Mouse (Mus musculus): ENCODE measurements around the gene Ube2e2.

The Ube2e2 gene

DNA sequence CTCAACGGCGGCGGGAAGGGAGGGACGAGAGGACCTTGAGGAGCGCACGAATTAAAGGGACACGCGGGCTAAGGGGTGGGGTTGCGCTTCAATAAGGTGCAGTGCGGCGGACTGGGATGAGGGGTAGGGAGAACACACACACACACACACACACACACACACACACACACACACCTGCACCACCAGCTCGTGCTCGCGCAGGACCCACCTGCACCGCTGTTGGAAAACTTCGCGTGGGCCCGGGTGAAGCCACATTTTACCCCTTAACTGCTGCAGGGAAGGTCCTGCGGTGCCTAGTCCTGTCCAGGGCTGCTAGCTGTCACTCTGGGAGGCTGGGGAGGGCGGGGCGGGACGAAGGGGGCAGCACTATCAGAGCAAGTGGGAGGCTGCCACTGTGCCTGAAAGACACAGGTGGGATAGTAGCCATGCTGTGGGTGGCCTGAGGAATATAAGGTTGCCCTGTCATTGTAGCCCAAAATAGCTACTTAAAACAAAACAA, at the start of gene Ube2e2:
TSS of gene Ube2e2 (minus strand) at position 321 of the 499 bp plus-strand sequence.
- DNase-seq (ENCODE audit: low spot score): no peak

DNA sequence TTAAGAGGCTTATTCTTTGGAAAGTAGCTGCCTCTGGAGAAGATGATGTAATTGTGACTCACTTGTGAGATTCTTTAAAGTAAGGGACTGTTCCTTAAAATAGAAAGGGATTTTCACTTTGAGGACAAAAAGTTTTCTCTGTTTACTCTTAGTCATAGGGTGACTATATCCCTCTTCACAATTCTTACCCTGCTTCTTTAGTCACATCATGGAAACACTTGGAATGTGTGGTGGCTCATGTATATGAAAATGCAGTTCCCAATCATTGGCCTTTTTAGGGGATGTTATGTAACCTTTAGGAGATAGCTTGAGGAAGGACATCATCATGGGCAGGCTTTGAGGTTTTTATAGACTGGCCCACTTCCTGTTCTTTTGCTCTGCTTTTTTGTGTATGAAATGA, 46.0 kb upstream of the Ube2e2 start:
- no peak for DNase-seq (ENCODE audit: low spot score)

DNA sequence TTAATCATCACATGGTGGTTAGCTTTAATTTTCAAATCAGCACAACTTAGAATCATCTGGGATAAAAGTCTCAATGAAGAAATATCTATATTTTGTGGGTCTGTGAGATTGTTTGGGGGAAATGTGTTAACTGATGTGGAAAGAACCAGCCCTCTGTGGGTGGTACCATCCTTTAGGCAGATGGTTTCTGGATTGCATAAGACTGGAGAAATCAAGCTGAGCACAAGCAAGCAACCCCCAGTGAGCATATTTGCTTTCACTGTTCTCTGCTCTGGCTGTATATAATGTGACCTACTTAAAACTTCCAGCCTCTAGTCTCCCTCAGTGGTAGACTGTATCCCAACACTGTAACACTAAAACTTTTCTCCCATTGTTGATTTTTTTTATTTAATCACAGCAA, 9.5 kb upstream of the Ube2e2 start:
- DNase-seq (ENCODE audit: low spot score): no peak

DNA sequence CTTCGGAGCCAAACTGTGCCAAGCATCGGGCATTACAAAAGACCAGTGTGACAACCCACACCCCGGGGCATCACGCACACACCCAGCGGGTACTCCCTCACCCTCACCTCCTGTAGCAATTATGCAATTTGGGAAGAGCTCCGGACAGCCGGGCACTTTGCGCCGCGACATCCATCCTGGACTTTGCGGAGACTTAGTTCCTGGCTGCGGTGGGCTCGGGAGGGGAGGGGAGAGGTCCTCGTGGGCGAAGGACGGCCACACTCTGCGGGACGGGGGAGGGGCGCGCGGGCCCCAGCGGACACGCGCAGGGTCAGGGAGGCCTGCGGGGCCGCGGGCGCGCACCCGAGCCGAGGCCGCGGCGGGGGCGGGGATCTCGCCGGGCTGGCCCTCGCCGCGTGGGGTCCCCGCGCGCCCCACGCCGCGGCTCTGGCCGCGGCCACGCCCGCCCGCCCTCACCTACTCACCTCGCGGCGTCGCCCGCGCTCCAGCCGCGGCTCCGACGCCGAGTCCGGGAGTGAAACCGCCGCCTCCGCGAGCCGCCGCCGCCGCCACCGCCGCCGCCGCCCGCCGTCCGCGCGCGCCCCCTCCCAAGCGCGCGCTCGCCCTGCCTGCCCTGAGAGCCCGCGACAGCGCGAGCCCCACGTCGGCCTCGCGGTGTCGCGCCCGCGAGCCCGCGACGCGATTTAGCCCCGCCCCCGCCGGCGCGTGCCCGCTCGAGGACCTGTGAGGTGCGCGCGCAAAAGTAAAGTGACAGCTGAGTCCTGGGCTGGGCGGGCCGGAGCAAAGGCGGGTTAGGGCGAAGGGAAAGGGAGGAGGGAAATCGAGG, 733 bp downstream of the Ube2e2 start:
- DNase-seq (ENCODE audit: low spot score): peak; percentile 78

GRCm38 (mm10) chr14:18889571-18889970, 4.5 kb downstream of the Ube2e2 start:
- no peak for DNase-seq (ENCODE audit: low spot score)

GRCm38 (mm10) chr14:18882493-18882892, 11.6 kb downstream of the Ube2e2 start:
- DNase-seq (ENCODE audit: low spot score): no peak

- DNase-seq (ENCODE audit: low spot score): no peak
Measured at GRCm38 (mm10) chr14:18870716-18871115, 23.4 kb downstream of the Ube2e2 start.

DNA sequence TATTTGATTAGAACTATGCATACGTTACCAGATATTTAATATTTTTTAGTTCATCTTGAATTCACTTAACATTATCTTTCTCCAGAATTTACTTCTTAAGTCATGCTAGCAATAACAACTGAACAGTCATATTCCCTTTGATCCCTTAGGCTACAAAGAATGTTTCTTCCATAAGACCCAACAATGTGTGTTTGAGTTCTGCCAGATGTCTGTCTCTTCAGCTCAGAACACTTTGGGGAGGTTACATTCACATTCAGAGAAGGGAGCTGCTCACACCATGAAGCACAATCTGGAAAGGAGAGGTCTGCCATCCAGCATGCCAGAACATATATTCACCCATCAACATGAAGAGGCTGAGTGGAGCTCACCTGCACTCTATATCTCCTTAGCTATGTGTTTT, 65.4 kb downstream of the Ube2e2 start:
- no peak for DNase-seq (ENCODE audit: low spot score)

DNA sequence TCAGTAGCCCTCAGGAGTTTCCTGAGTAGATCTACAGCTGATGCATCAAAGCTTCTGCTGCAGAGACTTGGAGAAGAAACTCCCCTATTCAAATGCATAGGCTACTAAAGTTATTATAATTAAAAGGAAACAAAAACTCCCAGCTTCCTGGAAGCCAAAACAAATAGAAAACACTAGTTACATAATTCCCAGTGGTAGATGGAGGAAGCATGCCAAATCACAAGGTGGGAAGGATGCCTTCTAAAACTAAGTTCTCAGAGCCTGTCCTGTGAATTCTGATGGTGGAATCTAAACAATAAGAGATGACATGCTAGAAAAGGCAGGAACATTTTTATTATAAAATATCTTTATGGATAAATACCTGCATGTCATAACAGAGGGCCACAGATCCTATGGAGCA, 67.3 kb downstream of the Ube2e2 start:
- DNase-seq (ENCODE audit: low spot score): no peak

GRCm38 (mm10) chr14:18820713-18821112, 73.4 kb downstream of the Ube2e2 start:
- no peak for DNase-seq (ENCODE audit: low spot score)

- DNase-seq (ENCODE audit: low spot score): no peak
Measured at GRCm38 (mm10) chr14:18796857-18797256, 97.2 kb downstream of the Ube2e2 start.

GRCm38 (mm10) chr14:18795787-18796186, 98.3 kb downstream of the Ube2e2 start:
- no peak for DNase-seq (ENCODE audit: low spot score)

- no peak for DNase-seq (ENCODE audit: low spot score)
Measured at GRCm38 (mm10) chr14:18778993-18779675, 114.9 kb downstream of the Ube2e2 start.

GRCm38 (mm10) chr14:18778241-18778640, 115.8 kb downstream of the Ube2e2 start:
- no peak for DNase-seq (ENCODE audit: low spot score)

DNA sequence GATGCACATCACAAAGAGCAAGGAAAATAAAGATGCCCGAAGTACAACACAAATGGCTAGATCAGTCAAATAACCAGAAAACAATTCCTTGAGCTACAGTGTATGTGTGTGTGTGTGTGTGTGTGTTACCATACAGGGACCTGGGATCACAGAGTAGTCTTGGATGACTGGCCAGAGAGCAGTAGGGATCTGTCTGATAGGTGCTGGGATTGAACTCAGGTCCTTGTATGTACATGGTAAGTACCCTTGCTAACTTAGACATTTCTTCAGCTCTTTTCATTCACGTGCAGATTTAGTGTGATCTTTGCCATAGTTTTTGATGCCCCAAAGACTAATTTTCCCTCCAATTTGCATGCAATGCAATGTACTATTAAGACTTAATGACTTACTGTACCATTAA, 117.9 kb downstream of the Ube2e2 start:
- no peak for DNase-seq (ENCODE audit: low spot score)

DNA sequence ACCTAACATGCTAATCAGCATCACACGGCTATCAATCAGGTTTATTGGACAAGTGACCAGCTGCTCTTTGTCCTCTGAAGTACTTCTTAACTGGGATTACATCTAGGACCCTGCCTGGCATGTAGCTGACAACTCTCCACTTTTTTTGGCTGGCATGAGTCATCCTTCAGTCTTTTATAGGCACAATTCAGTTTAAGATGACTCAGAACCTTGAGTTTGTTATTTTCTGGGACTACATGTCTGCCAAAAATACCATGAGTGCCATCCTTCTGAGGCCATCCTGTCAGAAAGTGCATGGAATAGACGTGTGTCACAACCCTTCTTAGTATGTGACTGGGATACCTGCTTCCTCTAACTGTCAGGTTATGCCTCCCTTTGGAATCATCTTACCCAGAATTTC, 120.3 kb downstream of the Ube2e2 start:
- no peak for DNase-seq (ENCODE audit: low spot score)

GRCm38 (mm10) chr14:18759601-18760356, 134.3 kb downstream of the Ube2e2 start:
- no peak for DNase-seq (ENCODE audit: low spot score)

GRCm38 (mm10) chr14:18758595-18759532, 135.2 kb downstream of the Ube2e2 start:
- no peak for DNase-seq (ENCODE audit: low spot score)

GRCm38 (mm10) chr14:18758003-18758402, 136.1 kb downstream of the Ube2e2 start:
- no peak for DNase-seq (ENCODE audit: low spot score)

DNA sequence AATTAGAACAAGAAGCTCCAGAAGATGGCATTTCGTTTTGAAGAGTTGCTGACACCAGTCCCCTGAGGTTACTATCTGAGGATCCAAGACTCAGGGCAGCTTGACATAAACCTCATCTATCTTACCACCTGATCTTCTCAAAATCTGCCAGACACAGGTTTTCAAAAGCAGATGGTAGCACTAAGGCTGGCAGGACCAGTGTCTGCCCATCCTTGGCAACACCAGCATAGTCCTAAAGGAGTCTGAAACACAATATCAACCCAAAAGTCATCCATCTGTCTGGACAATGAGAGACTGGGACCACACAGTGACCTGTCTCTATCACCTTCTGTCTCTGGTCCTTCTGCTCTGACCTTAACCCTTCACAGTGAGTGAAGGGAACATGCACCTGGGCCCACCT, 138.7 kb downstream of the Ube2e2 start:
- no peak for DNase-seq (ENCODE audit: low spot score)

DNA sequence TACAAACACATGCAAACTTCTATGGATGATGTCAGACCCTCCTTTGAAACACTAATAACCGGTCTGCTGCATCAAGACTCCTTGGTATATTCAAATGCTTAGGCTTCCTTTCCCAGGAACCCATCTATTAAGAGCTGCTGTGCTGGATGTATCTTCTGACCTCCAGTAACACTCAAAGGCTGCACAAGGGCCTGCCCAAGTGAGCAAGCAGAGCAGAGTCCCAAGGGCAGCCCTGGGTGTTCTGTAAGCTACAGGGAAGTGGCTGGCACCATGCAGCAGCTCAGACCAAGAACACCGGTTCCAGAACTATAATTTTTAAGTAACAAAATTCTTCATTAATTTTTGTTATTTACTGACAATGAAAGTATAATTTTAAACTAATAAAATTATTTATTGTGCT, 139.5 kb downstream of the Ube2e2 start:
- DNase-seq (ENCODE audit: low spot score): no peak
